Mouse (Mus musculus): ENCODE measurements around the gene Cdc42. TPM values are rescaled to one million over a fixed set of nuclear protein-coding genes. Genes with fewer than 3 reads are reported as not detected.

Cdc42 gene
- polyA plus RNA-seq, 1 experiment from 2014 or later: 670 TPM

DNA sequence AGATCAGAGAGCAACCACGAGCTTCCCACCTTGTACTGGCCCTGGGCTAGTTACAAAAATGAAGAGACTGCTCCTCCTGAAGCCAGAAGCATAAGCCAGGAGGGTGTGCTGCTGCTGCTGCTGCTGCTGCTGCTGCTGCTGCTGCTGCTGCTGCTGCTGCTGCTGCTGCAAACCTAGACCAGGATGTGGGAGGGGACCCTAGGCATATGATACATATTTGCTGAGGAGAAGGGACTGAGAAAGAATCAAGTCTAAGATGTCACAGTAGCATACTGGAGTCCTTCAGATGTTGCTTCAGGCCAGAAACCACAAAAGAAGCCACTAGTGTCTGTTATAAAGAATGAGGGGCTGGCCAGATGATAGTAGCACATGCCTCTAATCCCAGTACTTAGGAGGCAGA, 10.7 kb upstream of the Cdc42 start:
- ATAC-seq (ENCODE audit: insufficient read depth, low FRiP score, low read depth): no peak
- Histone ChIP-seq H3K36me3 (no peaks in the 10 kb centered on the region), H3K4me1 (peaks cover 19% of the 10 kb centered on the region), H3K4me3 (replicated peaks) (no peak overlapping the region), H3K9me3 (no peaks in the 10 kb centered on the region), H3K9ac (no peak overlapping the region), H3K27me3 (replicated peaks) (no peaks in the 10 kb centered on the region), H3K27ac (peak overlapping the region; percentile 55), H3K4me2 (peak overlapping the region; percentile 29)
- WGBS: 32% methylated on average over 1 of the region's 1 CpGs

DNA sequence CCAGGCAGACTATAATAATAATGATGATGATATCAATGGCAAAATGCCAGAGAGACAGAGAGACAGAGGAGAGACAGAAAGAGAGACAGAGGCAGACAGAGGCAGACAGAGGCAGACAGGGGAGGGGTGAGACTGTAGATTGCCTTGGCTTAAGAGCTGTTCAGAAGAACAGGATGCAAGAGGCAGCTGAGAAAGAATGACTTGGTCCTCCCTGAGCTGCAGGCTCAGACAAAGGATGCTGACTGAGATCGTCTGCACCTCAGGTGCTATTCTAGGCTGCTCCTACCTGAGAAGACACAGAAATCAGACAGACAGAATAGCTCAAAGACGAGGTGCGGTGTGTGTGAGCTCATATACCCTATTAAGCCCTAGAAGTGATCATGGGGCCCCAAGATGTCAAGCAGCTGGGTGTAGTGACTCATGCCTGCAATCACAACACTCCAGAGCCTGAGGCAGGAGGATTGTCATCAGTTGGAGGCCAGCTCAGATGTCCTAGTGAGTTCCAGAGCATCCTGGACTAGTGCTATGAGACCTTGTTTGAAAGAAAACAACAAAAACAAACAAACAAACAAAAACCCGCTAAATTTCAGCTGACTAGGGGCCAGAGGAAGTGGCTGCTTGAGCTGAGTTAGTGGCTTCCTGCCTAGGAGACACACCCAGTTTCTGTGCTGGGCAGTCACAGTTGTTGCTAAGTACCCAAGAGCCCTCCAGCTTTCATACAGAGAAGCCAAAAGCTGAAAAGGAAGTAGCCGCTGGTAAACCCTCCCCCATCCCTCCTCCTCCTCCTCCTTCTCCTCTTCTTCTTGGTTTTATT, 10.0 kb upstream of the Cdc42 start:
- 22% methylated on average over 5 of the region's 5 CpGs for WGBS
- Histone ChIP-seq H3K4me2 (no peak overlapping the region), H3K9me3 (no peaks in the 10 kb centered on the region), H3K27ac (peak overlapping the region; percentile 55), H3K9ac (no peak overlapping the region), H3K27me3 (replicated peaks) (no peaks in the 10 kb centered on the region), H3K4me1 (peaks cover 19% of the 10 kb centered on the region), H3K36me3 (no peaks in the 10 kb centered on the region), H3K4me3 (replicated peaks) (no peak overlapping the region)
- 0 out of 2 replicates have a peak, but pooled peaks have one; percentile 57 for ATAC-seq (ENCODE audit: insufficient read depth, low FRiP score, low read depth)

- Histone ChIP-seq H3K9me3 (no peaks in the 10 kb centered on the region), H3K4me2 (no peak overlapping the region), H3K27me3 (replicated peaks) (no peaks in the 10 kb centered on the region), H3K4me3 (replicated peaks) (no peak overlapping the region), H3K9ac (no peak overlapping the region), H3K27ac (no peak overlapping the region), H3K4me1 (peaks cover 19% of the 10 kb centered on the region), H3K36me3 (no peaks in the 10 kb centered on the region)
- 88% methylated on average over 4 of the region's 4 CpGs for WGBS
- no peak for ATAC-seq (ENCODE audit: insufficient read depth, low FRiP score, low read depth)
Measured at GRCm38 (mm10) chr4:137366097-137366496, 8.6 kb upstream of the Cdc42 start.

DNA sequence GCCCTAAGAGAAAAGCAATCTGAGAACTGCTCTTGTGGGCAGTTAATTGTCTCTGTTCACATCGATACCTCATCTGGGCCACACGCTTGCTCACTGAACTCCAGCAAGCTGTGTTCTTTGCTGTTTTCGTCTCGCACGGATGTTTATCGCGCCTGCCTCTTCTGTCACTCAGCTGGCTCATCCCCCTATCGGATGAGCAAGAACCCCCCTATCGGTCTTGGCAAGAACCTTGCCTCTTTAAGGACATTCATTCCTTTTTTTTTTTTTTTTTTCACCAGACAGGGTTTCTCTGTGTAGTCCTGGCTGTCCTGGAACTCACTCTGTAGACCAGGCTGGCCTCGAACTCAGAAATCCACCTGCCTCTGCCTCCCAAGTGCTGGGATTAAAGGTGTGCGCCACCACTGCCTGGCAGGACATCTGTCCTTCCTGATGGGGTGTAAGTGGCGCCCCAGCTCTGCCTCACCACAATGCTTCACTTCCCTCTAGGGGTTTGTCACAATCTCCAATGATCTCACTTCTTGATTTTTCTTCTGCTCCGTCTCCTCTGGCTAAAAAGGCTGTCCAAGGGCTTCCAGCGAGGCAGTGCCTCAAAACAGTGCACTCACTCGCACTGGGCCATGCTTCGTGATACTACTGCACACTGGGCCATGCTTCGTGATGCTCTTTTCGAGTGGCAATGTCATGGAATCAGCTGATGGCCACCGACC, 8.0 kb upstream of the Cdc42 start:
- ATAC-seq (ENCODE audit: insufficient read depth, low FRiP score, low read depth): no peak
- Histone ChIP-seq H3K27ac (peak overlapping the region; percentile 26; the same call in 1 of the 2 replicates), H3K4me3 (replicated peaks) (no peak overlapping the region), H3K27me3 (replicated peaks) (no peaks in the 10 kb centered on the region), H3K9ac (no peak overlapping the region), H3K36me3 (no peaks in the 10 kb centered on the region), H3K4me1 (peaks cover 18% of the 10 kb centered on the region), H3K4me2 (no peak overlapping the region), H3K9me3 (no peaks in the 10 kb centered on the region)
- WGBS: 81% methylated on average over 19 of the region's 19 CpGs

- Histone ChIP-seq H3K4me2 (no peak overlapping the region), H3K27me3 (replicated peaks) (no peaks in the 10 kb centered on the region), H3K27ac (0 out of 2 replicates have a peak overlapping the region, but pooled peaks have one; percentile 11), H3K4me1 (peaks cover 14% of the 10 kb centered on the region), H3K9ac (no peak overlapping the region), H3K36me3 (no peaks in the 10 kb centered on the region), H3K4me3 (replicated peaks) (no peak overlapping the region), H3K9me3 (no peaks in the 10 kb centered on the region)
- no peak for ATAC-seq (ENCODE audit: insufficient read depth, low FRiP score, low read depth)
- 82% methylated on average over 6 of the region's 6 CpGs for WGBS
Measured at GRCm38 (mm10) chr4:137364826-137365225, 7.3 kb upstream of the Cdc42 start.

DNA sequence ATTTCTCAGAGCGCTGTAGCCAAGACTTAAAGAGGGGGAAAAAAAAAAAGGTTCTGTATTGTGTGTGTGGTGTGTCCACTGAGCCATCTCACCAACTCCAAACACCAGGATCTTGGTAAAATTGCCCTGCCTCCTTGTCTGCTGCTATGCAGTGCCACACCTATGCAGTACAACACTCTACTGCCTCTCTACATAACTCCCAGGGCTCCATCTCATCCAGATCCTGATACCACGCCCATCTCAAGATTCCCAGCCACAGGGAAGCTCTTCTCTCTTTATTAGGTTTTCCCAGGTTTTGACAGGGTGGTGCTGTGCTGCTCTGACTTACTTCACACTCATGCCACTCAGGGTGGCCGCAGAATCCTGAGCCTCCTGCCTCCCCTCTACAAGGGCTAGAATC, 3.5 kb upstream of the Cdc42 start:
- Histone ChIP-seq H3K36me3 (no peaks in the 10 kb centered on the region), H3K4me3 (replicated peaks) (no peak overlapping the region), H3K27me3 (replicated peaks) (no peaks in the 10 kb centered on the region), H3K27ac (no peak overlapping the region), H3K4me2 (no peak overlapping the region), H3K9me3 (no peaks in the 10 kb centered on the region), H3K9ac (no peak overlapping the region), H3K4me1 (peaks cover 5% of the 10 kb centered on the region; the same call in 1 of the 2 replicates)
- WGBS: 67% methylated on average over 3 of the region's 3 CpGs
- no peak for ATAC-seq (ENCODE audit: insufficient read depth, low FRiP score, low read depth)

- no peak for ATAC-seq (ENCODE audit: insufficient read depth, low FRiP score, low read depth)
- Histone ChIP-seq H3K9me3 (no peaks in the 10 kb centered on the region), H3K4me3 (replicated peaks) (no peak overlapping the region), H3K4me2 (peak overlapping the region; percentile 24), H3K4me1 (peaks cover 9% of the 10 kb centered on the region), H3K9ac (no peak overlapping the region), H3K36me3 (no peaks in the 10 kb centered on the region), H3K27me3 (replicated peaks) (no peaks in the 10 kb centered on the region), H3K27ac (no peak overlapping the region)
- 50% methylated on average over 14 of the region's 14 CpGs for WGBS
Measured at GRCm38 (mm10) chr4:137358291-137359002, 927 bp upstream of the Cdc42 start.

GRCm38 (mm10) chr4:137356674-137357510, 628 bp downstream of the Cdc42 start:
- Histone ChIP-seq H3K27ac (peak overlapping the region; percentile 97), H3K27me3 (replicated peaks) (no peaks in the 10 kb centered on the region), H3K9ac (peak overlapping the region; percentile 100), H3K4me3 (replicated peaks) (peak overlapping the region; percentile 91), H3K4me2 (peak overlapping the region; percentile 68), H3K9me3 (no peaks in the 10 kb centered on the region), H3K36me3 (no peaks in the 10 kb centered on the region), H3K4me1 (peaks cover 10% of the 10 kb centered on the region)
- ATAC-seq (ENCODE audit: insufficient read depth, low FRiP score, low read depth): peak; percentile 64
- under 1% methylated on average over 56 of the region's 90 CpGs for WGBS

GRCm38 (mm10) chr4:137350627-137351026, 6.9 kb downstream of the Cdc42 start:
- ATAC-seq (ENCODE audit: insufficient read depth, low FRiP score, low read depth): no peak
- H3K27ac ChIP-seq: no peak overlapping the region
- peaks cover 12% of the 10 kb centered on the region for H3K36me3 ChIP-seq
- no peak overlapping the region for H3K9ac ChIP-seq
- no peak overlapping the region for H3K4me2 ChIP-seq
- no peaks in the 10 kb centered on the region for H3K9me3 ChIP-seq
- H3K4me3 ChIP-seq (replicated peaks): no peak overlapping the region
- peaks cover 5% of the 10 kb centered on the region for H3K4me1 ChIP-seq
- no peaks in the 10 kb centered on the region for H3K27me3 ChIP-seq (replicated peaks)

DNA sequence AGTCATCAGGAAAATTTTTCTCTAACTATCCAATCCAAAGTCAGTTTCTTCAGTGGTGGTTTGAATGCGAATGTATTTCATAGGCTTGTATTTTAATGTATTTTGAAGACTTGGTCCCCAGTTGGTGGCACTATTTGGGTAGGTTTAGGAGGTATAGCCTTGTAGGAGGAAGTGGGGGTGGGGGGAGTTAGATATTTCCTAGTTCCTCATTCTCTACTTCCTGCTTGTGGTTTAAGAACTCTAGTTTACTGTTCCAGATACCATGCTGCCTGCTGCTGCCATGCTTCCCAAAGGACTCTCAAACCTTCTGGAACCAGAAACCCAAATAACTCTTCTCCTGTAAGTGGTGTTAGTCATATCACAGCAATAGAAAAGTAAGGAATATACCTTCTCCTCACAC, 11.7 kb downstream of the Cdc42 start:
- Histone ChIP-seq H3K9ac (no peak overlapping the region), H3K27me3 (replicated peaks) (no peaks in the 10 kb centered on the region), H3K27ac (no peak overlapping the region), H3K4me1 (0 out of 2 replicates have a peak, but pooled peaks cover 3% of the 10 kb centered on the region), H3K9me3 (no peaks in the 10 kb centered on the region), H3K4me3 (replicated peaks) (no peak overlapping the region), H3K4me2 (no peak overlapping the region), H3K36me3 (peaks cover 10% of the 10 kb centered on the region)
- 82% methylated on average over 1 of the region's 1 CpGs for WGBS
- no peak for ATAC-seq (ENCODE audit: insufficient read depth, low FRiP score, low read depth)

DNA sequence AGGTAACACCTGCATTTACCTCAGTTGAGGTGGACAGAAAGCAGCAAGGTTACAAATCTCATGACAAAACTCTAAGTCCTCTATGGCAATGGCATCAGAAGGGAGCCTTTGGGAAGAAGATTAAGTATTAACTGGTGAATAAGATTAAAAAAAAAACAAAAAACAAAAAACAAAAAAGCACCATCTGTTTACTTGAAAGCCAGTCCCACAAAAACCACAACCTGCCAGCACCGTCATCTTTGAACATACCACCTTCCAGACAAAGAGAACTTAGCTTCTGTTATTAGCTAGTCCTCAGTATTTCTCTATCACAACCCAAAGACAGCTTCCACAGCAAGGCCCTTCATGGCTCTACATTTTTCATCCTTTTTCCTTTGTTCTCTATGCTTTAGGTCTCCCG, 12.4 kb downstream of the Cdc42 start:
- 88% methylated on average over 2 of the region's 2 CpGs for whole genome bisulfite sequencing
- H3K9ac ChIP-seq: no peak overlapping the region
- no peak overlapping the region for H3K4me2 ChIP-seq
- H3K27me3 ChIP-seq (replicated peaks): no peaks in the 10 kb centered on the region
- ATAC-seq (ENCODE audit: insufficient read depth, low FRiP score, low read depth): no peak
- peaks cover 8% of the 10 kb centered on the region for H3K36me3 ChIP-seq
- no peak overlapping the region for H3K27ac ChIP-seq
- H3K4me3 ChIP-seq (replicated peaks): no peak overlapping the region
- 0 out of 2 replicates have a peak, but pooled peaks cover 3% of the 10 kb centered on the region for H3K4me1 ChIP-seq
- no peaks in the 10 kb centered on the region for H3K9me3 ChIP-seq
